Mouse (Mus musculus) heart, postnatal 25 days (tissue): ENCODE data around the gene Sgca. TPM values are rescaled to one million over a fixed set of nuclear protein-coding genes. Genes with fewer than 3 reads are reported as not detected.
"Not testable (repeated sequence)": the region's sequence is repeated elsewhere in the genome, so short reads cannot be mapped to it uniquely, and the experiment has no call there.

Experiments
- DNase-seq: peaks from one replicate; pipeline ENCODE4 v3.0.0; 2022; ENCODE audit warnings: low spot score
- intact Hi-C: fragments of 180-260 bp; cut with DNase I; formaldehyde crosslinking; loops from one replicate; pipeline ENCODE4 v1.15.1; 2025
- total RNA-seq, 2 experiments: library from RNA; stranded (reverse); gene quantifications; 2 replicates each; pipeline ENCODE4 v1.2.3; 2021

The Sgca gene
- total RNA-seq, 2 experiments from 2014 or later = 142 to 163 TPM

GRCm38 (mm10) chr11:94990102-94990748 is 14.1 kb upstream of the Sgca start:
- no peak for DNase-seq
- intact Hi-C loops = no loop called here

GRCm38 (mm10) chr11:94989562-94990017 is 13.5 kb upstream of the Sgca start:
- intact Hi-C loops = no loop called here
- DNase-seq = peak; percentile 74

GRCm38 (mm10) chr11:94988780-94989561 is 12.8 kb upstream of the Sgca start:
- no peak for DNase-seq
- intact Hi-C loops = no loop called here

GRCm38 (mm10) chr11:94987851-94988250 is 11.7 kb upstream of the Sgca start:
- intact Hi-C loops = no loop called here
- no peak for DNase-seq

- DNase-seq = no peak
- intact Hi-C loops = no loop called here
These were observed 11.2 kb upstream of the Sgca start for GRCm38 (mm10) chr11:94987341-94987740.

GRCm38 (mm10) chr11:94986435-94986834 is 10.3 kb upstream of the Sgca start:
- intact Hi-C loops = no loop called here
- no peak for DNase-seq

GRCm38 (mm10) chr11:94985822-94986221 is 9.7 kb upstream of the Sgca start:
- no peak for DNase-seq
- intact Hi-C loops = no loop called here

GRCm38 (mm10) chr11:94985140-94985539 is 9.0 kb upstream of the Sgca start:
- intact Hi-C loops = no loop called here
- no peak for DNase-seq

- intact Hi-C loops = loop anchor here (1.0 to 2.0 kb wide), 2 partner anchors 13 to 21 kb away; no protein-coding TSS in a partner anchor
- no peak for DNase-seq
These were observed 3.5 kb upstream of the Sgca start for GRCm38 (mm10) chr11:94979462-94980179.

GRCm38 (mm10) chr11:94978947-94979346 is 2.8 kb upstream of the Sgca start:
- peak; percentile 94 for DNase-seq
- intact Hi-C loops = loop anchor here (1.0 to 2.0 kb wide), 2 partner anchors 14 to 21 kb away; no protein-coding TSS in a partner anchor

GRCm38 (mm10) chr11:94978178-94978915 is 2.2 kb upstream of the Sgca start:
- DNase-seq = no peak
- intact Hi-C loops = loop anchor here (2.0 kb wide), 1 partner anchor 14 kb away; no protein-coding TSS in a partner anchor

GRCm38 (mm10) chr11:94974951-94975350 is 1.2 kb downstream of the Sgca start:
- intact Hi-C loops = no loop called here
- no peak for DNase-seq

GRCm38 (mm10) chr11:94973313-94973712 is 2.8 kb downstream of the Sgca start:
- DNase-seq = no peak
- intact Hi-C loops = no loop called here

- intact Hi-C loops = no loop called here
- no peak for DNase-seq
These were observed 3.2 kb downstream of the Sgca start for GRCm38 (mm10) chr11:94972887-94973286.

- no peak for DNase-seq
- intact Hi-C loops = no loop called here
These were observed 4.1 kb downstream of the Sgca start for GRCm38 (mm10) chr11:94971895-94972615.

- intact Hi-C loops = loop anchor here (1.0 kb wide), 1 partner anchor 31 kb away; no protein-coding TSS in a partner anchor
- DNase-seq = peak; percentile 35
These were observed 5.8 kb downstream of the Sgca start for GRCm38 (mm10) chr11:94970210-94970943.

- intact Hi-C loops = loop anchor here (1.0 kb wide), 1 partner anchor 30 kb away; no protein-coding TSS in a partner anchor
These were observed 6.4 kb downstream of the Sgca start for GRCm38 (mm10) chr11:94969709-94970108.

GRCm38 (mm10) chr11:94968187-94968586 is 7.9 kb downstream of the Sgca start:
- no peak for DNase-seq
- intact Hi-C loops = no loop called here

More at GRCm38 (mm10) chr11:94969709-94970108, 6.4 kb downstream of the Sgca start:
- DNase-seq = not testable (repeated sequence)
